Mouse (Mus musculus) forebrain, embryonic 15.5 days (tissue): Measurements from ENCODE around the gene Gsc. TPM values are rescaled to one million over a fixed set of nuclear protein-coding genes. Genes with fewer than 3 reads are reported as not detected.
"Not testable (repeated sequence)": the region's sequence is repeated elsewhere in the genome, so short reads cannot be mapped to it uniquely, and the experiment has no call there.

Experiments
- ATAC-seq: fragments of 200-750 bp; cut with Nextera tagmentation; replicated peaks from 2 replicates; pipeline ENCODE4 v1.8.0; 2017; ENCODE audit warnings: mild to moderate bottlenecking, moderate TSS enrichment, moderate library complexity
- H3K27ac ChIP-seq: fragments of 300-500 bp; sonication (generic); replicated peaks from 2 replicates; pipeline ENCODE4 v1.5.1; 2015; ENCODE audit warnings: mild to moderate bottlenecking, inconsistent platforms
- H3K27me3 ChIP-seq: fragments of 300-500 bp; sonication (generic); 2 replicates; pipeline ENCODE4 v1.6.1; 2015; ENCODE audit warnings: inconsistent platforms
- H3K36me3 ChIP-seq: fragments of 300-500 bp; sonication (generic); 2 replicates; pipeline ENCODE4 v1.6.1; 2015; ENCODE audit warnings: mild to moderate bottlenecking, inconsistent platforms
- H3K4me1 ChIP-seq: fragments of 300-500 bp; sonication (generic); 2 replicates; pipeline ENCODE4 v1.6.1; 2015; ENCODE audit warnings: inconsistent platforms
- H3K4me2 ChIP-seq: fragments of 300-500 bp; sonication (generic); replicated peaks from 2 replicates; pipeline ENCODE4 v1.6.1; 2015; ENCODE audit warnings: mild to moderate bottlenecking, inconsistent platforms
- H3K4me3 ChIP-seq: fragments of 300-500 bp; sonication (generic); 2 replicates; pipeline ENCODE4 v1.5.1; 2015; ENCODE audit warnings: mild to moderate bottlenecking, inconsistent platforms
- H3K9ac ChIP-seq: fragments of 300-500 bp; sonication (generic); replicated peaks from 2 replicates; pipeline ENCODE4 v1.6.1; 2015; ENCODE audit warnings: mild to moderate bottlenecking, inconsistent platforms
- H3K9me3 ChIP-seq: fragments of 300-500 bp; sonication (generic); 2 replicates; pipeline ENCODE4 v1.6.1; 2016; ENCODE audit warnings: inconsistent platforms
- WGBS: fragments of 180-500 bp; shearing (Covaris S2); methylation state at CpG from one replicate; pipeline ENCODE4 v1.1.7; 2015; ENCODE audit warnings: mixed read lengths; 5-methylcytosine and 5-hydroxymethylcytosine counted together
- polyA plus RNA-seq: library from polyadenylated mRNA; unstranded; fragments of >200 nt; fragmentation: Nextera tagmentation; extraction: Ambion mirVana; gene quantifications from 2 replicates; pipeline ENCODE4 v1.2.1, GENCODE M21; 2015

Gsc gene
- polyA plus RNA-seq, 1 experiment from 2014 or later, result 0.75 TPM

- no peaks in the 10 kb centered on the region for H3K27me3 ChIP-seq
- ATAC-seq, result no peak
- no peaks in the 10 kb centered on the region for H3K9me3 ChIP-seq
- no peak overlapping the region for H3K4me3 ChIP-seq
- no peaks in the 10 kb centered on the region for H3K36me3 ChIP-seq
- H3K4me2 ChIP-seq, result no peak overlapping the region
- 37% methylated on average over 13 of the region's 13 CpGs for WGBS
- no peaks in the 10 kb centered on the region for H3K4me1 ChIP-seq
- H3K27ac ChIP-seq, result no peak overlapping the region
- no peak overlapping the region for H3K9ac ChIP-seq
Measured at GRCm38 (mm10) chr12:104448099-104448498, 25.0 kb downstream of the Gsc start.

GRCm38 (mm10) chr12:104447056-104447455 lies 26.1 kb downstream of the Gsc start:
- WGBS, result 90% methylated on average over 25 of the region's 25 CpGs

GRCm38 (mm10) chr12:104443716-104444115 lies 29.4 kb downstream of the Gsc start:
- H3K9ac ChIP-seq, result no peak overlapping the region
- peaks cover 6% of the 10 kb centered on the region; the same call in 1 of the 2 replicates for H3K27me3 ChIP-seq
- ATAC-seq, result no peak
- H3K36me3 ChIP-seq, result no peaks in the 10 kb centered on the region
- H3K4me2 ChIP-seq, result no peak overlapping the region
- 83% methylated on average over 11 of the region's 11 CpGs for WGBS
- H3K4me3 ChIP-seq, result no peak overlapping the region
- H3K27ac ChIP-seq, result no peak overlapping the region
- no peaks in the 10 kb centered on the region for H3K9me3 ChIP-seq
- H3K4me1 ChIP-seq, result no peaks in the 10 kb centered on the region; the same call in 1 of the 2 replicates

More at GRCm38 (mm10) chr12:104447056-104447455, 26.1 kb downstream of the Gsc start:
- H3K4me3 ChIP-seq, H3K27ac ChIP-seq, H3K4me1 ChIP-seq, H3K9ac ChIP-seq, ATAC-seq, H3K36me3 ChIP-seq, H3K4me2 ChIP-seq, H3K27me3 ChIP-seq, H3K9me3 ChIP-seq: not testable (repeated sequence)

- H3K9ac ChIP-seq, result no peak overlapping the region
- no peak overlapping the region for H3K4me2 ChIP-seq
- peak; percentile 76 for ATAC-seq
Measured at GRCm38 (mm10) chr12:104440087-104440760, 32.9 kb downstream of the Gsc start.

GRCm38 (mm10) chr12:104433951-104434735 lies 39.0 kb downstream of the Gsc start:
- no peak overlapping the region for H3K4me2 ChIP-seq
- 0 out of 2 replicates have a peak, but pooled peaks cover 5% of the 10 kb centered on the region for H3K4me1 ChIP-seq
- no peak overlapping the region for H3K27ac ChIP-seq
- ATAC-seq, result no peak
- H3K4me3 ChIP-seq, result no peak overlapping the region
- H3K36me3 ChIP-seq, result no peaks in the 10 kb centered on the region
- H3K9me3 ChIP-seq, result no peaks in the 10 kb centered on the region
- no peak overlapping the region for H3K9ac ChIP-seq
- 73% methylated on average over 20 of the region's 20 CpGs for WGBS
- H3K27me3 ChIP-seq, result 0 out of 2 replicates have a peak, but pooled peaks cover 2% of the 10 kb centered on the region

More at GRCm38 (mm10) chr12:104440087-104440760, 32.9 kb downstream of the Gsc start:
- H3K27ac ChIP-seq, result no peak overlapping the region
- H3K4me1 ChIP-seq, result no peaks in the 10 kb centered on the region; the same call in 1 of the 2 replicates
- H3K9me3 ChIP-seq, result no peaks in the 10 kb centered on the region
- 12% methylated on average over 22 of the region's 22 CpGs for WGBS
- no peaks in the 10 kb centered on the region for H3K36me3 ChIP-seq
- H3K4me3 ChIP-seq, result no peak overlapping the region
- H3K27me3 ChIP-seq, result peaks cover 6% of the 10 kb centered on the region; the same call in 1 of the 2 replicates

- ATAC-seq, result no peak
- H3K4me1 ChIP-seq, result 0 out of 2 replicates have a peak, but pooled peaks cover 5% of the 10 kb centered on the region
- 7% methylated on average over 7 of the region's 7 CpGs for WGBS
- no peaks in the 10 kb centered on the region for H3K27me3 ChIP-seq
- H3K4me2 ChIP-seq, result no peak overlapping the region
- no peaks in the 10 kb centered on the region for H3K9me3 ChIP-seq
- no peak overlapping the region for H3K27ac ChIP-seq
- H3K36me3 ChIP-seq, result no peaks in the 10 kb centered on the region
- no peak overlapping the region for H3K4me3 ChIP-seq
- H3K9ac ChIP-seq, result no peak overlapping the region
Measured at GRCm38 (mm10) chr12:104433214-104433613, 39.9 kb downstream of the Gsc start.

GRCm38 (mm10) chr12:104431359-104431758 lies 41.8 kb downstream of the Gsc start:
- Histone ChIP-seq H3K4me2 (no peak overlapping the region), H3K36me3 (no peaks in the 10 kb centered on the region), H3K4me1 (0 out of 2 replicates have a peak, but pooled peaks cover 5% of the 10 kb centered on the region), H3K27ac (no peak overlapping the region), H3K9ac (no peak overlapping the region), H3K27me3 (no peaks in the 10 kb centered on the region), H3K4me3 (no peak overlapping the region), H3K9me3 (no peaks in the 10 kb centered on the region)
- WGBS, result 31% methylated on average over 10 of the region's 10 CpGs
- ATAC-seq, result no peak

GRCm38 (mm10) chr12:104426915-104427314 lies 46.2 kb downstream of the Gsc start:
- Histone ChIP-seq H3K4me1 (0 out of 2 replicates have a peak, but pooled peaks cover 5% of the 10 kb centered on the region), H3K9me3 (no peaks in the 10 kb centered on the region), H3K4me2 (no peak overlapping the region), H3K36me3 (no peaks in the 10 kb centered on the region), H3K9ac (no peak overlapping the region), H3K27ac (no peak overlapping the region), H3K4me3 (no peak overlapping the region), H3K27me3 (no peaks in the 10 kb centered on the region)
- ATAC-seq, result peak; percentile 51; the same call in 1 of the 2 replicates
- WGBS, result 1% methylated on average over 7 of the region's 7 CpGs

- 83% methylated on average over 3 of the region's 3 CpGs for WGBS
- Histone ChIP-seq H3K4me3 (no peak overlapping the region), H3K27ac (no peak overlapping the region), H3K27me3 (no peaks in the 10 kb centered on the region), H3K36me3 (no peaks in the 10 kb centered on the region), H3K4me2 (no peak overlapping the region), H3K4me1 (no peaks in the 10 kb centered on the region), H3K9ac (no peak overlapping the region), H3K9me3 (no peaks in the 10 kb centered on the region)
- no peak for ATAC-seq
Measured at GRCm38 (mm10) chr12:104425591-104425990, 47.5 kb downstream of the Gsc start.

GRCm38 (mm10) chr12:104422615-104423392 lies 50.3 kb downstream of the Gsc start:
- H3K9ac ChIP-seq, result no peak overlapping the region
- H3K36me3 ChIP-seq, result no peaks in the 10 kb centered on the region
- H3K4me3 ChIP-seq, result no peak overlapping the region
- no peaks in the 10 kb centered on the region for H3K27me3 ChIP-seq
- ATAC-seq, result no peak
- H3K4me1 ChIP-seq, result no peaks in the 10 kb centered on the region
- no peak overlapping the region for H3K27ac ChIP-seq
- no peak overlapping the region for H3K4me2 ChIP-seq
- WGBS, result 73% methylated on average over 11 of the region's 11 CpGs
- H3K9me3 ChIP-seq, result no peaks in the 10 kb centered on the region
